Mouse (Mus musculus): ENCODE results near the gene Abcb5. TPM values are rescaled to one million over a fixed set of nuclear protein-coding genes. Genes with fewer than 3 reads are reported as not detected.
"Not testable (repeated sequence)": the region's sequence is repeated elsewhere in the genome, so short reads cannot be mapped to it uniquely, and the experiment has no call there.

Gene Abcb5
- not detected for total RNA-seq (2021)
- long read RNA-seq, experiment 1, result 0 reads
- long read RNA-seq, experiment 2, result 0 reads

DNA sequence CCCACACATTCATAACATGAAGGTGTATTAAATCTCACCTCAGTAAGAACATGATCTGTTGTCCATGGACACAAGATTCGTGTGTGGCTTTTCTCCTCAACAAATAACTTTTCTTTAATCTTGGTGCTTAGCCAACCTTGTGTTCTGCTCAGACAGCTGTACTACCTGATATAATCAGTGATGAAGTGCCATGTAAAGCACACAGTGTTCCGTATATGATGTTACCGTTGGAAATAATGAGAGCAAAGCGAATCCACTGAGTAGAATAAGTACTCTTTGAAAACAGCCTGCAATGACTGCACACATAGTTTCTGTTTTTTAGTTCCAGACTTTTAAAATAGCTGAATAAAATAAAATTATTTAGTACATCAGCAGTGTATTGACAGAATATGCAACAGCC lies at the start of gene Abcb5:
Abcb5 (minus strand) TSS at position 101 of the 400 bp plus-strand sequence.
- DNase-seq, result no peak
- intact Hi-C loops (cut with DNase I), result no loop called here

GRCm38 (mm10) chr12:118999230-118999629 lies 33.0 kb upstream of the Abcb5 start:
- intact Hi-C loops (cut with DNase I), result no loop called here
- DNase-seq, result no peak

- no peak for DNase-seq
- intact Hi-C loops (cut with DNase I), result no loop called here
Observed at GRCm38 (mm10) chr12:118994328-118995166, 28.3 kb upstream of the Abcb5 start.

GRCm38 (mm10) chr12:118984852-118985251 lies 18.6 kb upstream of the Abcb5 start:
- DNase-seq, result no peak
- intact Hi-C loops (cut with DNase I), result no loop called here

GRCm38 (mm10) chr12:118930386-118931318 lies 35.6 kb downstream of the Abcb5 start:
- intact Hi-C loops (cut with DNase I), result no loop called here

DNA sequence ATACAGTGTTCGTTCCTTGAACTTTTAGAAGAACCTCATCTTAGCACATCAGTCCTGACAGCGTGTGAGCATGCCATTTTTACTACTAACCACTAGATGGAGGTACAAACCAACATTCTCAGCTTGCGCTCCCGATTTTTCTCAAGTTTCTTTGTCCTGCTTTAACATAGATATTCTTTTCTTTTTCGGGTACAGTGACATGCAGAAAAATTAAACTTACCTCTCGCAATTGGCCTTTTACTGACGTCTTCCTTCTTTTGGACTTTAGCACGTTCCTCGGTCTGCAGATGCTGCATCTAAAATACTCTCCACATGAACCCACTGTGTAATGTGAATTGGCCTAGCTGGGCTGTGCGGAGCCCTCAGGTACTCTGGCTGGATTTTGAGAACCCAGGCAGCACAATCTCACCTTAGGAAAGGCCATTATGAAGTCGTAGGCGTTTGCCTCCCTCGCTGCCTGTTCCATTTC lies 39.4 kb downstream of the Abcb5 start:
- intact Hi-C loops (cut with DNase I), result no loop called here
- DNase-seq, result no peak

More at GRCm38 (mm10) chr12:118930386-118931318, 35.6 kb downstream of the Abcb5 start:
- DNase-seq, result peak in 1 of 2 experiments; percentile 15

- DNase-seq; intact Hi-C loops (cut with DNase I): not testable (repeated sequence)
Observed at GRCm38 (mm10) chr12:118923874-118924273, 42.3 kb downstream of the Abcb5 start.

DNA sequence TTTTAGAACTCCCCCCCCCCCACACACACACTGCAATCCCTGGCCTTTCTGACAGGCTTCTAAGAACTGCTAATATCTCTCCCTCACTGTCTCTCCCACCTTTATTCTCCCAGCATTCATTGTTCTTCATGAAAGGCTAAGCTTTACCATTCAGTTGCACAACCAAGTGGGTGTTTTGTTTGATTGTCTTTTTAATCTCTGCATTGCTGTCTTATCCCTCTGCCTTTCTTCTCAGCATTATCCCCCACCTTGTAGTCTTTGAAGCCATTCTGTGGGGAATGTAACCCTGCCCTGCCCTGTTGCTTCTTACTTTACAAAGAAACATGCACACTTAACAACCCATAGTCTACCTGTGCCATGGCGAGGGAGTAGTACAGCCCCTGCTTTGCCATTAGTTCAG lies 48.5 kb downstream of the Abcb5 start:
- no peak for DNase-seq
- intact Hi-C loops (cut with DNase I), result no loop called here

GRCm38 (mm10) chr12:118910360-118910759 lies 55.9 kb downstream of the Abcb5 start:
- intact Hi-C loops (cut with DNase I), result no loop called here
- no peak for DNase-seq

DNA sequence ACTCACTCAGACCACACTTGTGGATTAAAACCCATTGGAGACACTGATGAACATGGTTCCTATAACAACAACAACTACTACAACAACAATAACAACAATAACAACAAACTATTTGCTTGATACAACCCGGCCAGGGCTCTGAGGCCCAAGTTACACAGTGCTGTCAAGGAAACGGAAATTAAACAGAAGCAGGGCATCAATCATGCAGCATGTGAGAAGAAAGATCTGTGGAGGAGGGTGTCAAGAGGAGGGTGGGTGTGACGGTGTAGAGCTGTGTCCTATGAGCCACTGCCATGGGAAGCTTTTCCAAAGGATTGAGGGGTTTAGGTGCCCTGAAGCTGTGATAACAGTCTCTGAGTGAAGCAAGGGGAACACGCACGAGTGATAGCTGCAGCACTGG lies 64.0 kb downstream of the Abcb5 start:
- no peak for DNase-seq
- intact Hi-C loops (cut with DNase I), result no loop called here

GRCm38 (mm10) chr12:118887964-118888363 lies 78.3 kb downstream of the Abcb5 start:
- no peak for DNase-seq
- intact Hi-C loops (cut with DNase I), result no loop called here

DNA sequence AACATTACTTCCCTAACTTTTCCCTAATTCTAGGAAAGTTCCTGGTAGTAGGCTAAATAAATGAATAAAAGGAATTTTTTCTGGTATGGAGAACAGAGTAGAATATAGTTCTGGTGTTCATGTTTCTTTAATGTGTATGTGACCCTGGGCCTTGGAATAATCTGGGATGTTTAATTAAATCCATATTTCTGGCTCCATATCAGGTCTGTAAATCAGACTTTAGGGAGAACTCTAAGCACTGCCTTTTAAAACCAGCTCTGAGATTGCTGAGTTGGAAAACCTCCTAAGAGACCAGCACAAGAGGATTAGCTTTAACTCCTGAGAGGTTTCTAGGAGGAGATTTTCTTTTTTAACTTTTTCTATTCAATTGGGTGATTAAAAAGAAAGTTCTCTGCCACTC lies 83.4 kb downstream of the Abcb5 start:
- intact Hi-C loops (cut with DNase I), result no loop called here
- no peak for DNase-seq

GRCm38 (mm10) chr12:118872673-118873072 lies 93.5 kb downstream of the Abcb5 start:
- no peak for DNase-seq
- intact Hi-C loops (cut with DNase I), result no loop called here

GRCm38 (mm10) chr12:118856151-118856550 lies 110.1 kb downstream of the Abcb5 start:
- no peak for DNase-seq
- intact Hi-C loops (cut with DNase I), result loop anchor here (10.0 kb wide), 1 partner anchor 1041 kb away; no protein-coding TSS in a partner anchor

- intact Hi-C loops (cut with DNase I), result loop anchor here (5.0 to 10.0 kb wide), 2 partner anchors 398 to 1040 kb away; no protein-coding TSS in a partner anchor
- DNase-seq, result peak in 1 of 2 experiments; percentile 26
Observed at GRCm38 (mm10) chr12:118854831-118855453, 111.3 kb downstream of the Abcb5 start.

DNA sequence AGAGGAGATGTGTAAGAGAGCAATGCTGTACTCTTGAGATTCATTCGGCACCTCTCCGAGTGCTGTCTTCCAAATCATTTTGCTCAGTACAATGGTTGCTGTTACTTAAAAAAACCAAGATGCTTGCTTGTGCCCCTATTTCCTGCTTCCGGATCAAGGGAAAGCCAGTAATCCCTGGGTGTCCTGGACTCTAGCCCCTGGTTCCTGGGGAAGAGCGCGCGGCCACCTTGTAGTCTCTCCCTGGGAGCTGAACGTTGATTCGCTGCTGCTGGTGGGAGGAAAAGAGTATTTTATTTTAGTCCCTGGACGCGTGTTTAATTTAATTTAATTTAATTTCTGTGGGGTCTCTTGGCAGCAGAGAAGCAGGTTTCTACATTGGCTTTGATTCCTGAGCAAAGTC lies 111.8 kb downstream of the Abcb5 start:
- no peak for DNase-seq
- intact Hi-C loops (cut with DNase I), result loop anchor here (5.0 to 10.0 kb wide), 2 partner anchors 397 to 1040 kb away; no protein-coding TSS in a partner anchor

GRCm38 (mm10) chr12:118853331-118853730 lies 112.9 kb downstream of the Abcb5 start:
- DNase-seq, result no peak
- intact Hi-C loops (cut with DNase I), result loop anchor here (5.0 to 10.0 kb wide), 2 partner anchors 396 to 1039 kb away; no protein-coding TSS in a partner anchor

DNA sequence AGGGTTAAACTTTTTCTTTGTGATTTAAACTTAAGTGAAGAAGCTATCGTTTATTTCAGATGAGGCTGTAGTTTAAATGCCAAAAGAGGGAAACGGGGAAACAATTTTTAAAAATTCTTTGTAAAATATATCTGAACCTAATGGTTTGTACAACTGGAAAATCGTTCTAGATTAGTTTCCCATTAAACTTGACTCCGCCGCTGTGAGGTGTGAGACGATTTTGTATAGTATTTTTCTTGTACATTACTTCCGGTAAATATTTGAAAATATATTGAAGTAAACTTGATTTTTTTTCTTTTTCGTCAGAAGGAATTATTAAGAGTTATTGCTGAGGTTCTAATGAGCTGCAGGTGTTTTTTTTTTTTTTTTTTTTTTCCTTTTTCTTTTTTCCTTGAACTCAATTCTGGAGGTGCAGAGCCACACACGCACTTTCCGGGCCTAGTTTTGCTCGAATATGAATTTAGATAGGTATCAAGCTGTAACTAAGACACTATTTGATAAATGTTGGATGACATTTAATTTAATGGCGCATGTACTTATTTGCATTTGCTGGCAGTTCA lies 115.3 kb downstream of the Abcb5 start:
- DNase-seq, result no peak
- intact Hi-C loops (cut with DNase I), result loop anchor here (5.0 to 10.0 kb wide), 2 partner anchors 394 to 1036 kb away; no protein-coding TSS in a partner anchor

DNA sequence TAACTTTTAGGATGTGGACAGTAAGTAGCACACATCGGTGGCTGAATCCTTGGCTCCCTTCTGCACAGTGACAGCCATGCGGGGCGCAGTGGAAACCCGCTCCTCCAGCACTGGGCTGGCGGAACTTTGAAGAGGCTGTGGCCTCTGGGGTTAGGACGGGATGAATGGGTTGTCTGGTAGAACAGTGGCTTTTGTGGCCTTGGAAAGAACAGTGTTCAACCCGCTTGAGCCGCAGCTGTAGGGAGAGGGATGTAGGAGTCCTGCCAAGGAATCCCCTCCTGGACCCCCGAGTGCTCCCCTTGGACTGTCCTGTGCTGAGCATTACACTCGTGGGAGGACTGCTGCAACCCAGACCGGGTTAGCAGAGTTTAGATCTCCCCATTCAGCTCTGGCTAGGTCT lies 116.2 kb downstream of the Abcb5 start:
- DNase-seq, result no peak
- intact Hi-C loops (cut with DNase I), result loop anchor here (5.0 to 10.0 kb wide), 2 partner anchors 393 to 1035 kb away; no protein-coding TSS in a partner anchor
